Mouse (Mus musculus): Measurements from ENCODE around the gene Krt14.
"Not testable (repeated sequence)": the region's sequence is repeated elsewhere in the genome, so short reads cannot be mapped to it uniquely, and the experiment has no call there.

The Krt14 gene

GRCm38 (mm10) chr11:100207498-100207897, at the start of gene Krt14:
Krt14 (minus strand) TSS chr11:100207548.
- no peak for DNase-seq (ENCODE audit: low spot score)

GRCm38 (mm10) chr11:100255514-100255913, 48.2 kb upstream of the Krt14 start:
- DNase-seq (ENCODE audit: low spot score) = no peak

GRCm38 (mm10) chr11:100254360-100255090, 47.2 kb upstream of the Krt14 start:
- DNase-seq (ENCODE audit: low spot score) = no peak

- no peak for DNase-seq (ENCODE audit: low spot score)
Observed at GRCm38 (mm10) chr11:100248852-100249465, 41.6 kb upstream of the Krt14 start, which contains the start of gene Krt16. Krt16 (minus strand) TSS chr11:100248902.

- not testable (repeated sequence) for DNase-seq (ENCODE audit: low spot score)
Observed at GRCm38 (mm10) chr11:100246471-100246870, 39.1 kb upstream of the Krt14 start.

- DNase-seq (ENCODE audit: low spot score) = not testable (repeated sequence)
Observed at GRCm38 (mm10) chr11:100240272-100240671, 32.9 kb upstream of the Krt14 start.

- no peak for DNase-seq (ENCODE audit: low spot score)
Observed at GRCm38 (mm10) chr11:100221741-100222140, 14.4 kb upstream of the Krt14 start.

GRCm38 (mm10) chr11:100219304-100219703, 12.0 kb upstream of the Krt14 start:
- no peak for DNase-seq (ENCODE audit: low spot score)

GRCm38 (mm10) chr11:100208542-100208941, 1.2 kb upstream of the Krt14 start:
- no peak for DNase-seq (ENCODE audit: low spot score)

- DNase-seq (ENCODE audit: low spot score) = no peak
Observed at GRCm38 (mm10) chr11:100203448-100203847, 3.9 kb downstream of the Krt14 start.

- DNase-seq (ENCODE audit: low spot score) = no peak
Observed at GRCm38 (mm10) chr11:100202906-100203305, 4.4 kb downstream of the Krt14 start.

- no peak for DNase-seq (ENCODE audit: low spot score)
Observed at GRCm38 (mm10) chr11:100200104-100200820, 7.1 kb downstream of the Krt14 start.

GRCm38 (mm10) chr11:100198666-100199065, 8.7 kb downstream of the Krt14 start:
- DNase-seq (ENCODE audit: low spot score) = no peak

GRCm38 (mm10) chr11:100192992-100193391, 14.4 kb downstream of the Krt14 start, which contains the start of gene Krt9:
Krt9 (minus strand) TSS chr11:100193246.
- no peak for DNase-seq (ENCODE audit: low spot score)

- no peak for DNase-seq (ENCODE audit: low spot score)
Observed at GRCm38 (mm10) chr11:100191820-100192219, 15.5 kb downstream of the Krt14 start.

GRCm38 (mm10) chr11:100186736-100187135, 20.6 kb downstream of the Krt14 start:
- DNase-seq (ENCODE audit: low spot score) = no peak

- DNase-seq (ENCODE audit: low spot score) = no peak
Observed at GRCm38 (mm10) chr11:100181725-100182124, 25.6 kb downstream of the Krt14 start.

- DNase-seq (ENCODE audit: low spot score) = no peak
Observed at GRCm38 (mm10) chr11:100179260-100179659, 28.1 kb downstream of the Krt14 start.

- no peak for DNase-seq (ENCODE audit: low spot score)
Observed at GRCm38 (mm10) chr11:100178307-100178706, 29.0 kb downstream of the Krt14 start.

- DNase-seq (ENCODE audit: low spot score) = no peak
Observed at GRCm38 (mm10) chr11:100176791-100177190, 30.6 kb downstream of the Krt14 start.

- peak; percentile 68 for DNase-seq (ENCODE audit: low spot score)
Observed at GRCm38 (mm10) chr11:100168765-100169762, 38.3 kb downstream of the Krt14 start.

Data from urinary bladder, postnatal 10 days (tissue).